Mouse (Mus musculus) forebrain, embryonic 11.5 days (tissue): ENCODE results near the gene Lsm2. TPM values are rescaled to one million over a fixed set of nuclear protein-coding genes. Genes with fewer than 3 reads are reported as not detected.
"Not testable (repeated sequence)": the region's sequence is repeated elsewhere in the genome, so short reads cannot be mapped to it uniquely, and the experiment has no call there.

ENCODE experiments used
- ATAC-seq: fragments of 200-750 bp; cut with Nextera tagmentation; replicated peaks from 2 replicates; pipeline ENCODE4 v1.8.0; 2017; ENCODE audit warnings: moderate TSS enrichment; ENCODE audit not compliant: low FRiP score
- DNase-seq: peaks from one replicate; pipeline ENCODE4 v3.0.0-alpha.2; 2017; ENCODE audit warnings: low spot score
- H3K27ac ChIP-seq: fragments of 300-500 bp; sonication (generic); 2 replicates; pipeline ENCODE4 v1.5.1; 2014; ENCODE audit warnings: low read depth, low read length
- H3K27me3 ChIP-seq: fragments of 300-500 bp; sonication (generic); 2 replicates; pipeline ENCODE4 v1.6.1; 2014; ENCODE audit warnings: mild to moderate bottlenecking, low read length, mixed read lengths; ENCODE audit not compliant: control insufficient read depth, insufficient read depth
- H3K36me3 ChIP-seq: fragments of 300-500 bp; sonication (generic); 2 replicates; pipeline ENCODE4 v1.6.1; 2014; ENCODE audit warnings: mild to moderate bottlenecking, low read length, moderate library complexity, mixed read lengths; ENCODE audit not compliant: control insufficient read depth, insufficient read depth
- H3K4me1 ChIP-seq: fragments of 300-500 bp; sonication (generic); replicated peaks from 2 replicates; pipeline ENCODE4 v1.6.1; 2014; ENCODE audit warnings: low read length, mixed read lengths; ENCODE audit not compliant: control insufficient read depth, insufficient read depth
- H3K4me2 ChIP-seq: fragments of 300-500 bp; sonication (generic); 2 replicates; pipeline ENCODE4 v1.6.1; 2014; ENCODE audit warnings: low read depth, mild to moderate bottlenecking, low read length, moderate library complexity, mixed read lengths; ENCODE audit not compliant: severe bottlenecking
- H3K4me3 ChIP-seq: fragments of 300-500 bp; sonication (generic); 2 replicates; pipeline ENCODE4 v1.5.1; 2014; ENCODE audit warnings: low read depth, low read length
- H3K9ac ChIP-seq: fragments of 300-500 bp; sonication (generic); 2 replicates; pipeline ENCODE4 v1.6.1; 2014; ENCODE audit warnings: low read length
- H3K9me3 ChIP-seq: fragments of 300-500 bp; sonication (generic); 2 replicates; pipeline ENCODE4 v1.6.1; 2016; ENCODE audit warnings: low read length, mixed read lengths; ENCODE audit not compliant: control insufficient read depth
- WGBS: fragments of 180-500 bp; shearing (Covaris S2); extraction: QIAGEN DNeasy Blood & Tissue Kit; methylation state at CpG from one replicate; pipeline ENCODE4 v1.1.7; 2014; 5-methylcytosine and 5-hydroxymethylcytosine counted together
- polyA plus RNA-seq: library from polyadenylated mRNA; unstranded; fragments of >200 nt; fragmentation: Nextera tagmentation; extraction: Ambion mirVana; gene quantifications from 2 replicates; pipeline ENCODE4 v1.2.1, GENCODE M21; 2014

Lsm2 gene
- polyA plus RNA-seq, 1 experiment from 2014 or later = 288 TPM

- Histone ChIP-seq H3K36me3 (peaks cover 17% of the 10 kb centered on the region), H3K9ac (peak within 1 kb of the TSS; percentile 84), H3K27ac (peak within 1 kb of the TSS; percentile 96), H3K9me3 (no peaks in the 10 kb centered on the region), H3K4me3 (peak within 1 kb of the TSS; percentile 62), H3K4me1 (peaks cover 20% of the 10 kb centered on the region; the same call in 1 of the 2 replicates), H3K4me2 (peak within 1 kb of the TSS; percentile 99), H3K27me3 (no peaks in the 10 kb centered on the region)
- ATAC-seq (peak; percentile 91), DNase-seq (peak; percentile 97)
- under 1% methylated on average over 74 of the region's 83 CpGs for WGBS
Observed at GRCm38 (mm10) chr17:35000717-35001451, 19.2 kb downstream of the Lsm2 start, which contains the start of gene Vars. Vars (plus strand) TSS chr17:35000987.

- DNase-seq = no peak
- ATAC-seq = no peak; the same call in 1 of the 2 replicates
- peak overlapping the region; percentile 96 for H3K27ac ChIP-seq
- H3K36me3 ChIP-seq = peaks cover 19% of the 10 kb centered on the region
- peak overlapping the region; percentile 99 for H3K4me2 ChIP-seq
- peak overlapping the region; percentile 84 for H3K9ac ChIP-seq
- H3K9me3 ChIP-seq = no peaks in the 10 kb centered on the region
- 1% methylated on average over 35 of the region's 35 CpGs for WGBS
- H3K4me3 ChIP-seq = peak overlapping the region; percentile 62
- H3K4me1 ChIP-seq = peaks cover 20% of the 10 kb centered on the region; the same call in 1 of the 2 replicates
- no peaks in the 10 kb centered on the region for H3K27me3 ChIP-seq
Observed at GRCm38 (mm10) chr17:35001452-35002152, 19.9 kb downstream of the Lsm2 start.

- Histone ChIP-seq H3K4me2 (peak overlapping the region; percentile 99), H3K27ac (no peak overlapping the region), H3K4me3 (peak overlapping the region; percentile 62), H3K9ac (peak overlapping the region; percentile 84), H3K27me3 (no peaks in the 10 kb centered on the region), H3K4me1 (peaks cover 19% of the 10 kb centered on the region; the same call in 1 of the 2 replicates), H3K36me3 (peaks cover 21% of the 10 kb centered on the region), H3K9me3 (no peaks in the 10 kb centered on the region)
- WGBS = 14% methylated on average over 12 of the region's 12 CpGs
- DNase-seq = no peak
- no peak for ATAC-seq
Observed at GRCm38 (mm10) chr17:35002153-35002865, 20.6 kb downstream of the Lsm2 start.

- H3K36me3 ChIP-seq = peaks cover 18% of the 10 kb centered on the region
Observed at GRCm38 (mm10) chr17:35003022-35003838, 21.6 kb downstream of the Lsm2 start.

GRCm38 (mm10) chr17:35004075-35004717 is 22.5 kb downstream of the Lsm2 start:
- H3K36me3 ChIP-seq = peaks cover 17% of the 10 kb centered on the region
- no peak overlapping the region for H3K27ac ChIP-seq
- no peak overlapping the region for H3K9ac ChIP-seq
- no peak overlapping the region for H3K4me3 ChIP-seq
- H3K9me3 ChIP-seq = no peaks in the 10 kb centered on the region
- peaks cover 17% of the 10 kb centered on the region; the same call in 1 of the 2 replicates for H3K4me1 ChIP-seq
- ATAC-seq (no peak), DNase-seq (no peak)
- no peaks in the 10 kb centered on the region for H3K27me3 ChIP-seq
- 97% methylated on average over 17 of the region's 17 CpGs for WGBS
- no peak overlapping the region for H3K4me2 ChIP-seq

More at GRCm38 (mm10) chr17:35003022-35003838, 21.6 kb downstream of the Lsm2 start:
- H3K27me3 ChIP-seq = no peaks in the 10 kb centered on the region
- DNase-seq (no peak), ATAC-seq (no peak)
- H3K27ac ChIP-seq = no peak overlapping the region
- H3K4me3 ChIP-seq = peak overlapping the region; percentile 62
- H3K9ac ChIP-seq = peak overlapping the region; percentile 84
- H3K9me3 ChIP-seq = no peaks in the 10 kb centered on the region
- 80% methylated on average over 9 of the region's 9 CpGs for WGBS
- peaks cover 17% of the 10 kb centered on the region; the same call in 1 of the 2 replicates for H3K4me1 ChIP-seq
- H3K4me2 ChIP-seq = peak overlapping the region; percentile 99; the same call in 1 of the 2 replicates

GRCm38 (mm10) chr17:35005158-35005557 is 23.5 kb downstream of the Lsm2 start:
- H3K4me1 ChIP-seq = peaks cover 13% of the 10 kb centered on the region; the same call in 1 of the 2 replicates

GRCm38 (mm10) chr17:35005902-35006301 is 24.2 kb downstream of the Lsm2 start:
- WGBS = 99% methylated on average over 4 of the region's 5 CpGs
- not testable (repeated sequence) for DNase-seq

More at GRCm38 (mm10) chr17:35005158-35005557, 23.5 kb downstream of the Lsm2 start:
- H3K4me2 ChIP-seq = no peak overlapping the region
- H3K9ac ChIP-seq = no peak overlapping the region
- H3K27ac ChIP-seq = no peak overlapping the region
- no peaks in the 10 kb centered on the region for H3K9me3 ChIP-seq
- WGBS = 91% methylated on average over 10 of the region's 10 CpGs
- DNase-seq (no peak), ATAC-seq (no peak)
- H3K4me3 ChIP-seq = no peak overlapping the region
- no peaks in the 10 kb centered on the region for H3K27me3 ChIP-seq
- H3K36me3 ChIP-seq = peaks cover 17% of the 10 kb centered on the region

More at GRCm38 (mm10) chr17:35005902-35006301, 24.2 kb downstream of the Lsm2 start:
- H3K4me1 ChIP-seq = peaks cover 13% of the 10 kb centered on the region; the same call in 1 of the 2 replicates
- not testable (repeated sequence) for H3K27ac ChIP-seq, H3K9me3 ChIP-seq, ATAC-seq, H3K4me2 ChIP-seq, H3K9ac ChIP-seq, H3K27me3 ChIP-seq, H3K4me3 ChIP-seq
- peaks cover 23% of the 10 kb centered on the region for H3K36me3 ChIP-seq
